Mouse (Mus musculus) R1 (cell line): ENCODE results near the gene Ninj1.
A peak's percentile ranks its signal among the peaks of the same experiment; 100 is the strongest.

Experiments
- DNase-seq: peaks from one replicate; pipeline ENCODE4 v3.0.0-alpha.2; 2018; ENCODE audit warnings: low read depth, low spot score

Ninj1 gene

GRCm38 (mm10) chr13:49196211-49196610 is 8.9 kb downstream of the Ninj1 start:
- no peak for DNase-seq

DNA sequence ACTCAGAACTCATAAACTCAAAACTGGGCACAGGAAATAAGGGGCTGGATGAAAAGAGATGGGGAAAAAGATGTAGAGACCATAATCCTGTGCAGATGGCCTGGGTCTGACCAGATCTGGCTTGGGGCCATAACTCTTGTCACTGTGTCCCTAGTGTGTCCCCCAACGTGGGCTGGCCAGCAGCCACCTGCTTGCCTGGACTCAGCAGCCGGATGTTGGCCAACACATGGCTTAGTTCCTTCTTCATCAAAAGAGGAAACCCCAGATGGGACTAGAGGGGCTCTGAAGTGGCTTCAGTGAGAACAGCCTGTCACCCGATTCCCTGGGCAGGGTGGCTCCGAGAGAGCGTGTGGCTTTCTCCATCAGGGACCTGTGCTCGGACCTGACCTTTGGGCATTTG is 9.5 kb downstream of the Ninj1 start:
- no peak for DNase-seq

GRCm38 (mm10) chr13:49198734-49199133 is 11.4 kb downstream of the Ninj1 start:
- DNase-seq = no peak

- no peak for DNase-seq
These were observed 12.6 kb downstream of the Ninj1 start for GRCm38 (mm10) chr13:49199891-49200290.

GRCm38 (mm10) chr13:49200688-49201087 is 13.4 kb downstream of the Ninj1 start:
- no peak for DNase-seq

DNA sequence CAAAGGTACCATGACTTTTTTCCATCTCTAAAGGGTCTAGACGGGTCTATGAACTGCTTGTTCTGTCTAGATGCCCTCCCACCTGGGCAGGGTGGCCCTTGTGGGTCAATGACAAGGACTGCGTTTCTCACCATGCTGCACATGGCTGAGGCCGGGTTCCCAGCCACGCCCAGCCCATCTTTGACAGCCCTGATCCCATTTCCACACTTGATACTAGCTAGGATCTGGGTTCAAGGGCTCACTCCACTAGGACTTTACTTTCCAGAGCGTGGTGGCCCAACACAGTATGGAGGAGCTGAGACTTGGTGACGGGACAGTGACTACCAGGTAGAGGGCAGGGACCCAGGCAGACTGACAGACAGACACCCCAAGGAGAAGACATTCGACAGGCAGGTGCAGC is 15.3 kb downstream of the Ninj1 start:
- no peak for DNase-seq

DNA sequence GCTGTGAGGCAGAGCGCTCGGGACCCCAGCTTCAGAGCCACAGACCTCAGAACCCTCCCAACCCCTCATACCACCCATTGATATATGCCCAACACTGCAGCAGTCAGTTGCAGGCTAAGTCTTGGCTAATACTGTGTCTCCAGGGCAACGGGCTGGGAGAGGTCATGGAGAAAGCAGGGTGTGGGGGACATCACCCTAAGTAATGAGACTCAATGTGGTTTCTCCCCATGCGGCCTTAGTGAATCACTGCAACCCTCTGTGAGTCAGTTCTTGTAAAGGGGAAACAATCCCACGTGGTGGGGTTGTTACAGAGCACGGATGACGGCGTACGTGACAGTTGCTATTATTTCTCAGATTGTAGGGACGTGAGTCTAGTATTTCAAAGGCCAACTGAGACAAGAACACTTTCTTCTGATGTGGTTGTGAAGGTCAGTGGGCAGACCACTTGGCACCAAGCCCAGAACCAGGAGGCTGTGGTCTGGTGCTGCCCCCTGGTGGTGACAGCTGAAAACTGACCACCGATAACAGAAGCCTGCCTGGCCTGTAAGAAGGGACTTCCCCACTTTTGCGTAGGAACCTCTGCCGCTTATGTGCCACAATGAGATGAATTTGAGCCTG is 18.2 kb downstream of the Ninj1 start:
- DNase-seq = peak; percentile 79

DNA sequence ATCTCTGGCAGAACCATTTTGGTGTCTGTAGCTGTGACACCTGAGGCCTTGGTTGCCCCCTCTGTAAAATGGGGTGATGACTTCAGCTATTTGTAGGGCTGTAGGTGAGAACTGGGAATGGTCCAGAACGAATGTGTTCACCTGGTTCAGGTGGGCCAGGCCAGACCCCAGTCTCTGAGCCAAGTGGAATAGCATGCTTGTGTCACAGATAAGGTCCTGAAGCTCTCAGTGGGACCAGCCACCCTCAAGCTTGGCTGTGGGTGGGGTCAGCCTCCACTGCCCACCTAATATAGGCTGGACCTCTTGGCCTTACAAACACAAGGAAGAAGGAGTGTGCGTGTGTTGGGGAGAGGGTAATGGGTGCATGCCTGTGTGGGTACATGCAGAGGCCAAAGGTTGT is 19.1 kb downstream of the Ninj1 start:
- no peak for DNase-seq

GRCm38 (mm10) chr13:49209306-49209705 is 22.0 kb downstream of the Ninj1 start:
- DNase-seq = no peak

DNA sequence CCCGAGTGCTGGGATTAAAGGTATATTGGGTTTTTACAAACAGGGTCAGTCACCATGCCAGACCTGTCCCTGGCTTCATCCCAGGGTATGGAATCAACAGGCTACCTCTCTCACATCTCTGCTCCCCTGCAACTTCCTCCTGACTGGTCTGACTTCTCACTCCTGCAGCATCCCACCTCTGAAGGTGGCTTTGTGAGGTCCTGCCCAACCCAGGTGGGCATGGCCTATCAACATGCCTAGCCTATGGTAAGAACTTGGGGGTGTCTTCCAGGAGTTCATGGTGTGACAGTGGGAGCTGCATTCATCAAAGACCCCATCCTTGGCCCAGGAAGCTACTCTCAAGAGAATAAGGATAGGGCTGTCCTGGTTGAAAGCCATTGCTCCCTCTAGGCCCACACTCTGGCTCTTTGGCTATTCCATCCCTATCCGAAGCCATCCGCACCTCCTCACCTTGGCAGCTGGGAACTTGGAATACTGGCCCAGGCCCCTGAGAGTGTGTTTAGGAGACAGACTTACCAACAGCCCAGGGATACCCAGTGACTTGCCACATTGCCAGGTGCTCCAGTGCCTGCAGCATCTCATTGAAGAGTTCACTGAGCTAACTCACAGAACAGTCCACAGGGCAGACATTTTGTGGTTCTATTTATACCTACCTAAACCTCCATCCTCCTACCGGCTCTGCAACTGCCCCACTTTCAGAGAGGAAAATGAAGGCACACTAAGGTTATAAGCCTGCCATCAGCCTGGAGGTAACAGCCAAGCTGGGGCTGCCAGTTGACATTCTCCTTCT is 25.6 kb downstream of the Ninj1 start:
- DNase-seq = no peak

DNA sequence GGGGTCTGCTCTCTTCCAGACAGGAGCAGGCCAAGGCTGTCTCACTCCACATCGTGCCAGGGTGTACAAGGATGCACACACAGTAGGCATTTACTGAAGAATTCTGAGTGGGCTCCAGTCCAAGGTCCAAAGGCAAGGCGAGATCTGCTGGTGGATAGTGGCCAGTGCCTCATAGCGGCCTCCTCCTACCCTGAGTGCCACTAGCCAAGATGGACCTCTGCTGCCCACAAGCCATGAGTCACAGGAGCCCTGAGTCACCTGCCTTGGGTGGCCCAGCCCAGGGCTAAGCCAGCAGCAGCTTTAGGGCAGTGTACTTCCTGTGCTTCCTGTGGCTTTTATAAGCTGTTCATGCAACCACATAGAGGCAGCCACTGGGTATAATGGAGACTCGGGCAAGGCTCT is 26.2 kb downstream of the Ninj1 start:
- no peak for DNase-seq

DNA sequence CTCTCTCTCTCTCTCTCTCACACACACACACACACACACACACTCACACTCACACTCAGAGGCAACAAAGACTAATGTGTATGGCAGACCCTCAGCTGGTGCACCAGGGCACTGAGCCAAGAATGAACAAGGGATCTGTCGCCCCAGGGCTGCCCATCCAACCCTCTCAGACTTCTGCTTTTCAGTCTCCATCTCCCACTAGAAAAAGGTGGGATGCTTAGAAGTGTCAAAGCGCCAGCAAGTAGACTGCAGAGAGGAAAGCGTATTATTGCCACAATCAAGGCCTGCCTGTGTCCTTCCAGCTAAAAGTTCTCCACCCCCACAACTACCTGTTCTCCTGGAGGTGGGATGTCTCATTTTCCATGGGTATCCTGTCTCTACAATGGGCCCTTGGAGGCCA is 27.2 kb downstream of the Ninj1 start:
- DNase-seq = no peak

DNA sequence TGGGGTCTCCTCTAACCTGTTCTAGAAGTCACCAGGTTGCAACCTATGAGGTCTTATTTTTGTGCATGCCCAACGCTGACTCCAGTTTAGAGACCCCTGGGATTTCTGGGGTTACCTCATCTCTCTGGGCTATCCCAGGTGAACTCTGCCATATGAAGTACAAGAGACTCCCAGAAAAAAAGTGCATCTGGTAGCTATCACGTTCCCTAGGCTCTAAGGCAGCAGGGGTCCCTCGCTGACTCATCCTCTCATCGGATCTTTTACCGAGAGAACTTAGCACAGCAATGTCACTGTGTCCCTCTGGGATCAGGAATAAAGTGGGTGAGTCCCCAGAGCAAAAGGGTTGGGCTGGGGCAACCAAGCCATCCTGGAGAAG is 27.8 kb downstream of the Ninj1 start:
- no peak for DNase-seq

DNA sequence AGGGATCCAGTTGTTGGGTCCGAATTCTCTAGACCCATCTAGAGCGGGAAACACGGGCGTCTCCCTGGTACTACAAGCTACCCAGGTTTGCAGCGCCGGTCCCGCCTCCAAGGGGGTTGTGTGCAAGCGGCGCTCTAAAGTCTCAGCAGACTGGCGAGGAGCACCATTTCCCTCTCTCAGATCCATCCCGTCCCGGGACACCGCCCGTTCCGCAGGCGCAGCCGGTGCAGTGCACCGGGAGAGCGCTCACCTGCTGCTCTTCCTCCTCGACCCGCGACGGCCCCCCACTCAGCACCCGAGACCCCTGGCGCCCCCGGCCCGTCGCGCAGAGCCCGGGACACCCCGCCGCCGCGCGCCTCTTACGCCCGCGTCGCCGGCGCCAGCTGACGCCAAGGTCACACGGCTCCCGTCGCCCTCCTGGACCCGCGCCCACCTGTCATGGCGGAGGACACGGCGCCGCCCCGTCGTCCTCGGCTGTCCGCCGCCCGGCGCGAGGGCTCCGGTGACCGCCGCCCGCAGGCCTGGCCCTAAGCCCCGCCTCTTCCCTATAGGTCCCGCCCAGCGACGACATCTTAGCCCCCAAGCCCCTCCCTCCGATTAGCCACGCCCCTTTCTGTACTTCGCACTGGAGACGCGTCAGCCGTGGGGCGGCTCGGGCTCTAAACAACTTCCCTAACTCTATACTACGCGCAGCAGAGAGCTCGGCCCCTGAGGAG is 28.4 kb downstream of the Ninj1 start, which contains the start of gene Card19:
Gene Card19, minus strand, starts transcription at position 534 of the 716 bp plus-strand sequence.
- DNase-seq = peak; percentile 91

- DNase-seq = no peak
These were observed 28.9 kb downstream of the Ninj1 start for GRCm38 (mm10) chr13:49216220-49216552.

GRCm38 (mm10) chr13:49216808-49217561 is 29.7 kb downstream of the Ninj1 start:
- no peak for DNase-seq

DNA sequence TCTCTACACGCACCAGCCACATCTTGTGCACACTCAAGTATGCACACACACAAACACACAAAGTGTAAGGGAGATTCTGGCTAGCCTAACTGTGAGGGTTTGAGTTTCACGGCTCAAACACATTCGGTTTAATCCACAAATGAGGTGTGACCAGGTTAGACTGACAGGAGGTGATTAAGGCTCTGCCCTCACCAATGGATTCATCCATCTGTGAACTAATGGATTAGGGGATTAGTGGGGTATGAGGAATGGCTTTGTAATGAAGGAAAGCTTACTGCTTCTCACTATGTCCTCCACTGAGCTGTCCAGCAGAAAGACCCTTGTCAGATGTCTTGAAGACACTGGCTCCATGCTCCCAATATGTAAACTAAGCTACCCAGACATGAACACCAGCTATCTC is 31.4 kb downstream of the Ninj1 start:
- DNase-seq = no peak

DNA sequence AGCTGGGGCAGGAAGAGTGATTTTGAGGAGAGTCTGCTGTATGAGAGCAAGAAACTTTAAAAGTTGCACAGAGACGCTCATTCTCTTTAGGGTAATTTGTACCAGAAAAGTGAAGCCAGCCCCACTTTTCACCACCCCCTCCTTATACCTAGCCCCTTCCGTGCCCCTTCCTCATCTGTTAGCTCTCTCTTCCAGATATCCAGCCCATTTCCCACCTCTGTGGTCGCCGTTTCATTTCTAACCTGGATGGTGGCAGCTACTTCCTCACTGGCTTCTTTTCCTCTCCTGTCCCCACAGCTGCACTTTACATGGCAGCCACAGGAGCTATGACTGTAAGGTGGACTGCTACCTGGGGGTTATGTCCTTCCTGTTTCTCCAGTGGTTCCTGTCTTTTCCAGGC is 32.1 kb downstream of the Ninj1 start:
- no peak for DNase-seq

DNA sequence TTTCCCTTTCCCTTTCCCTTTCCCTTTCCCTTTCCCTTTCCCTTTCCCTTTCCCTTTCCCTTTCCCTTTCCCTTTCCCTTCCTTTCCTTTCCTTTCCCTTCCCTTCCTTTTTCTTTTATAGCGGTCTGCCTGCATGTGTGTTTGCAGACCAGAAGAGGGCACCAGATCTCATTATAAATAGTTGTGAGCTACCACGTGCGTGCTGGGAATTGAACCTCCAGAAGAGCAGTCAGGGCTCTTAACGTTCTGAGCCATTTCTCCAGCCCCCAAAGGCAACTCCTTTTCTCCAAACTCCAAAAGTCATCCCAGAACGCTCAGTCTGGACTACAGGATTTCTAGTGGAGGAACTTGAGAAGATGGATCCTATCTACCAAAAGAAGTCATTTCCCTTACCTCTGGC is 33.6 kb downstream of the Ninj1 start:
- DNase-seq = peak; percentile 74

DNA sequence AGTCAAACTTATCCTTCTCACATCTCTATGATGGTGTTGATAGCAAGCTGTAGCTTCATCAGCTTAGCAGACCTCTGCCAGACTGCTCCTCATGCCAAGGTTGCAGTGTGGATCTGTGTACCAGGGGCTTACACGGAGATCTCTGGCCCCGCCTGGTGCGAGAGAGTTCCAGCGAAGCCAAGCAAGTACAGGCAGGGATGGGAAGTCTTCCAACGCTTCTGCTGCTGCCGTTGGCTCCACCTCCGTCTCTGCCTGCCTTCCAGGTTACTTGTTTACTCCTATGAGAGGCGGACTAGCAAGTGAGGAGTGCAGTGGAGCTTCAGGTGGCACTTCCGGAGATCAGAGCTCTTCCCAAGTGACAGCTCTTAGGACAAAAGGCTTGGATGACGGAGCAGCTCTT is 37.0 kb downstream of the Ninj1 start:
- peak; percentile 49 for DNase-seq

DNA sequence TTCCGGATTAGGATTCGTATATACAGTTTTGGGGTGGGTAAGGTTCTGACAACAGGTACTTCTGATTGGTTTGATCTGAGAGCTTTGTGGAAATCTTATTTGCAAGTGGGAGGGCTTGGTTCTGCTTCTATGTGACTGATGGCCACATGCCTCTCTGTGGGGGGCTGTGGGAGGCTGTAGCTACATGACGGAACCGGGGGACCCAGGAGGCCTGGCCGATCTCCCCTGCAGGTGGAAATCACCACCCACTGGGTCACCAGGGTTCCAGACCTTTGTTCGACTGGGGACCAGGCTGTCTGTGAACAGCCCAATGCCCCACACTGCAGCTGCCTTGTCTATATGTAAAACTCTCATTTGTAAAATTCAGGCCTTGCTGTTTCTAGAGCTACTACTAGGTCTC is 37.4 kb downstream of the Ninj1 start:
- DNase-seq = no peak

GRCm38 (mm10) chr13:49225159-49225558 is 37.9 kb downstream of the Ninj1 start:
- no peak for DNase-seq
